ENCODE assay signal across 8 mouse cellular contexts in the genomic region with DNA sequence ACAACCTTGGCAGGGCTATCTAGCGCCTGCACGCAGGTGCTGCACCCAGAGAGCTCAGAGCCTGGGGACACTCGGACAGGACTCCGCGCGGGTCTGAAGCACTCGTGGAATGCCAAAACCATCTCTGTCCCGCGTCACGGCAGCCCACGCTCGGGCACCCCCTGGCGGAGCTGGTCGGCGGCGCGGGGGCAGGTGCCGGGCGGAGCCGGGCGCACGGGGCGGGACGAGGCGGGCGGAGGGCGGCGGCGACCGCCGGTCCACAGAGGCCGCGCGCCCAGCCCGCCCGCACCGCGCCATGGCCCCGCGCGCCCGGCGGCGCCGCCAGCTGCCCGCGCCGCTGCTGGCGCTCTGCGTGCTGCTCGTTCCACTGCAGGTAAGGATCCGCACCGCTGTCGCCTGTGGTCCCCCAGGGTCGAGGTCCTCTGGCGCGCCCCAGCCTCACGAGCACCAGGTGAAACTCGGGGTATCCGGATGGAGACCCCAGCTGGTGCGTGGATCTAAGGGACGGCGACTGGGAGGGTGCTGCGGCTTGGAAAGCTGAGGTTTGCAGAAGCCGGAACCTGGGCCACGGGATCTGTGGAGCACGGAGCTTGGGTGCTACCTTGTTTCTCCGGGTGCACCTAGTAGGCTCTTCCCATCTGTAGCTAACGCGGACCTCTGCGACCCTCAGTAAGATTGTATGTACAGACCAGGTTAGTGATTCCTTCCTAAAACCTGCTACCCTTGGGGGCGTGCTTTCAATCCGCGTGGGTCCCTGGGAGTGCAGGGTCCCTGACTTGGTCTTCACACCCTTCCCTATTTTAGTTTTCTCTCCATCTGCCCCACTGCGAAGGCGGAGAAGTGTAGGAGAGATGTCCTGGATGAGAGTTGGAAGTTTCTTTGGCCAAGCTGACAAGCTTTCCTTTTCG. TPM values are rescaled to one million over a fixed set of nuclear protein-coding genes. Genes with fewer than 3 reads are reported as not detected.
DNase-seq lines count a peak whose midpoint lies in the region; ATAC-seq and TF ChIP-seq lines count a peak whose summit lies in the region.

A gene (plus strand): TSS at position 262 of the 908 bp plus-strand sequence.

- no peak within 1 kb of the TSS for H3K27ac ChIP-seq in embryonic fibroblast, embryonic 13.5 days (ENCODE audit: insufficient read depth, low read length)
- no peak within 1 kb of the TSS for H3K27ac ChIP-seq in heart, embryonic 16.5 days (ENCODE audit: low read length)
- H3K27ac ChIP-seq in liver, embryonic 13.5 days: no peak within 1 kb of the TSS

- DNase-seq in layer of hippocampus, adult 11-12 months (ENCODE audit: low spot score): peak; percentile 52
- DNase-seq in layer of hippocampus, adult 9-10 months (ENCODE audit: low spot score): no peak
- peak; percentile 82 for DNase-seq in kidney, postnatal 10 days
- DNase-seq in liver, embryonic 13.5 days: peak; percentile 5
- DNase-seq in splenic B cell, adult 2 months (ENCODE audit: low read depth, low spot score): peak; percentile 27

- H3ac ChIP-seq in myocyte (ENCODE audit: control insufficient read depth, insufficient read length): no peak within 1 kb of the TSS

- H3K36me3 ChIP-seq in heart, embryonic 16.5 days (ENCODE audit: control insufficient read depth, insufficient read depth): no peaks in the 10 kb centered on the region
- no peaks in the 10 kb centered on the region for H3K36me3 ChIP-seq in liver, embryonic 13.5 days
- H3K36me3 ChIP-seq in myocyte (ENCODE audit: control insufficient read depth, insufficient read depth): no peaks in the 10 kb centered on the region
- no peaks in the 10 kb centered on the region for H3K36me3 ChIP-seq in splenic B cell, adult 2 months (ENCODE audit: control insufficient read depth, insufficient read depth, low read length, poor library complexity, severe bottlenecking)

- peak within 1 kb of the TSS; percentile 79 for H3K4me3 ChIP-seq in embryonic fibroblast, embryonic 13.5 days (ENCODE audit: insufficient read depth, low read length)
- peak within 1 kb of the TSS; percentile 61 for H3K4me3 ChIP-seq in heart, embryonic 16.5 days (ENCODE audit: low read length)
- H3K4me3 ChIP-seq in liver, embryonic 13.5 days (replicated peaks): peak within 1 kb of the TSS; percentile 61
- H3K4me3 ChIP-seq in myocyte: no peak within 1 kb of the TSS

- peak within 1 kb of the TSS; percentile 93 for H3K4me2 ChIP-seq in heart, embryonic 16.5 days (ENCODE audit: low read depth, low read length)
- H3K4me2 ChIP-seq in liver, embryonic 13.5 days: peak within 1 kb of the TSS; percentile 77
- peak within 1 kb of the TSS; percentile 56 for H3K4me2 ChIP-seq in myocyte (ENCODE audit: low read depth)

- peak within 1 kb of the TSS; percentile 65 for H3K9ac ChIP-seq in heart, embryonic 16.5 days (ENCODE audit: low read length)
- peak within 1 kb of the TSS; percentile 62 for H3K9ac ChIP-seq in liver, embryonic 13.5 days

- H3K79me2 ChIP-seq in myocyte (ENCODE audit: control insufficient read depth, insufficient read depth): no peaks in the 10 kb centered on the region

- H3K9me3 ChIP-seq in heart, embryonic 16.5 days (replicated peaks; ENCODE audit: control insufficient read depth, low read length): no peaks in the 10 kb centered on the region
- no peaks in the 10 kb centered on the region for H3K9me3 ChIP-seq in liver, embryonic 13.5 days (replicated peaks)

- peaks cover 16% of the 10 kb centered on the region for H3K27me3 ChIP-seq in heart, embryonic 16.5 days (ENCODE audit: control insufficient read depth, insufficient read depth, low read length)
- H3K27me3 ChIP-seq in liver, embryonic 13.5 days: peaks cover 48% of the 10 kb centered on the region
- H3K27me3 ChIP-seq in myocyte (ENCODE audit: control insufficient read depth, insufficient read depth, insufficient read length): peaks cover 19% of the 10 kb centered on the region
- H3K27me3 ChIP-seq in splenic B cell, adult 2 months (ENCODE audit: control insufficient read depth, insufficient read depth, low read length, poor library complexity, severe bottlenecking): no peaks in the 10 kb centered on the region; the same call in 1 of the 2 replicates

- H3K4me1 ChIP-seq in embryonic fibroblast, embryonic 13.5 days (ENCODE audit: control insufficient read depth, insufficient read depth, low read length): peaks cover 5% of the 10 kb centered on the region; the same call in 1 of the 2 replicates
- peaks cover 5% of the 10 kb centered on the region; the same call in 1 of the 2 replicates for H3K4me1 ChIP-seq in heart, embryonic 16.5 days (ENCODE audit: control insufficient read depth, insufficient read depth, low read length)
- H3K4me1 ChIP-seq in liver, embryonic 13.5 days (replicated peaks): peaks cover 9% of the 10 kb centered on the region

- peak; percentile 51 for TF ChIP-seq CTCF in embryonic fibroblast, embryonic 13.5 days (IDR thresholded peaks at IDR 0.05; ENCODE audit: borderline replicate concordance, insufficient read depth, low read length)

- 3% methylated on average over 65 of the region's 77 CpGs for WGBS in heart, embryonic 16.5 days
- 4% methylated on average over 64 of the region's 77 CpGs for WGBS in liver, embryonic 13.5 days (ENCODE audit: insufficient replicate concordance)

- ATAC-seq in heart, embryonic 16.5 days (replicated peaks; ENCODE audit: extremely low read depth, insufficient read depth, low FRiP score): peak; percentile 78
- ATAC-seq in liver, embryonic 13.5 days (ENCODE audit: low read depth): peak; percentile 73

- peak; percentile 52; the same call in 1 of the 2 replicates for TF ChIP-seq POLR2A in embryonic fibroblast, embryonic 13.5 days (IDR thresholded peaks at IDR 0.05; ENCODE audit: low read depth, low read length)
- TF ChIP-seq POLR2A in myocyte (IDR thresholded peaks at IDR 0.05; ENCODE audit: insufficient read length, low read depth): no peak

TF ChIP-seq in myocyte, 11 proteins besides CTCF, POLR2A, EP300 and RAD21:
- TF ChIP-seq POLR2AphosphoS2 (IDR thresholded peaks at IDR 0.05; ENCODE audit: insufficient read length, low read depth): no peak
- no peak for TF ChIP-seq MAX (IDR thresholded peaks at IDR 0.05; ENCODE audit: low read depth)
- TF ChIP-seq E2F4 (IDR thresholded peaks at IDR 0.05; ENCODE audit: insufficient read depth): no peak
- TF ChIP-seq TCF3 (IDR thresholded peaks at IDR 0.05; ENCODE audit: insufficient read length, low read depth): no peak
- no peak for TF ChIP-seq MYOG (IDR thresholded peaks at IDR 0.05; ENCODE audit: control insufficient read depth in 1 of 3, insufficient read depth in 1 of 3, insufficient read length in 2 of 3, low read depth in 2 of 3)
- no peak for TF ChIP-seq USF1 (IDR thresholded peaks at IDR 0.05; ENCODE audit: low read depth)

RNA-seq across cellular contexts. Expression of the gene that starts here (rescaled TPM):
- polyA plus RNA-seq in embryonic fibroblast, embryonic 13.5 days (2011; ENCODE audit: insufficient read length, low read depth, missing spikeins): 13.9 and 15.1 TPM in 2 replicates
- 0.34 and 0.83 TPM in 2 replicates for polyA plus RNA-seq in heart, embryonic 16.5 days (2015; fragmentation: Nextera tagmentation; extraction: Ambion mirVana)
- 0.39 and 0.40 TPM in 2 replicates for polyA plus RNA-seq in liver, embryonic 13.5 days (2015; fragmentation: Nextera tagmentation; extraction: Ambion mirVana)
- 0.06 TPM for polyA plus RNA-seq in myocyte (2012; fragmentation: generic; extraction: Trizol)

Comparison
In these comparisons a context has a peak if more than half of its experiments do, and no peak if none do; other contexts are left out.
1. Peak in ATAC-seq, H3K4me3 ChIP-seq, H3K9ac ChIP-seq and H3K4me2 ChIP-seq in heart, embryonic 16.5 days; RNA of the gene not detected or under 1 TPM.
2. Peak in DNase-seq, ATAC-seq, H3K4me3 ChIP-seq, H3K9ac ChIP-seq and H3K4me2 ChIP-seq in liver, embryonic 13.5 days; RNA of the gene not detected or under 1 TPM.